Mouse (Mus musculus) layer of hippocampus, postnatal 25 days (tissue): Measurements from ENCODE around the gene Vangl1. TPM values are rescaled to one million over a fixed set of nuclear protein-coding genes. Genes with fewer than 3 reads are reported as not detected.
A peak's percentile ranks its signal among the peaks of the same experiment; 100 is the strongest.
"Not testable (repeated sequence)": the region's sequence is repeated elsewhere in the genome, so short reads cannot be mapped to it uniquely, and the experiment has no call there.

Experiments
- DNase-seq, 2 experiments: peaks; one replicate each; pipeline ENCODE4 v3.0.0; 2022; ENCODE audit warnings: mixed read lengths in 2 of 2, low spot score in 1 of 2; ENCODE audit errors: extremely low spot score in 1 of 2
- total RNA-seq, 2 experiments: library from RNA; stranded (reverse); gene quantifications; 2 replicates each; pipeline ENCODE4 v1.2.3; 2021

Vangl1 gene
- total RNA-seq, result 1 to 10 TPM; 5.3 to 8.0 TPM

GRCm38 (mm10) chr3:102203781-102204721 is at the start of gene Vangl1:
TSS of gene Vangl1 (minus strand) at chr3:102204693.
- DNase-seq, result peak; percentile 20 to 43

GRCm38 (mm10) chr3:102253554-102253953 is 49.1 kb upstream of the Vangl1 start:
- no peak for DNase-seq

- DNase-seq, result no peak
Measured at GRCm38 (mm10) chr3:102252927-102253326, 48.4 kb upstream of the Vangl1 start.

GRCm38 (mm10) chr3:102250873-102251272 is 46.4 kb upstream of the Vangl1 start:
- DNase-seq, result no peak

- peak; percentile 36 to 71 for DNase-seq
Measured at GRCm38 (mm10) chr3:102249401-102249991, 45.0 kb upstream of the Vangl1 start.

- DNase-seq, result no peak
Measured at GRCm38 (mm10) chr3:102244601-102245000, 40.1 kb upstream of the Vangl1 start.

GRCm38 (mm10) chr3:102242854-102243253 is 38.4 kb upstream of the Vangl1 start:
- no peak for DNase-seq

- DNase-seq, result no peak
Measured at GRCm38 (mm10) chr3:102231418-102232134, 27.1 kb upstream of the Vangl1 start.

GRCm38 (mm10) chr3:102222756-102223155 is 18.3 kb upstream of the Vangl1 start:
- DNase-seq, result no peak

GRCm38 (mm10) chr3:102218301-102218700 is 13.8 kb upstream of the Vangl1 start:
- no peak for DNase-seq

- DNase-seq, result no peak
Measured at GRCm38 (mm10) chr3:102214736-102215135, 10.2 kb upstream of the Vangl1 start.

GRCm38 (mm10) chr3:102214299-102214698 is 9.8 kb upstream of the Vangl1 start:
- no peak for DNase-seq

- DNase-seq, result no peak
Measured at GRCm38 (mm10) chr3:102212896-102213295, 8.4 kb upstream of the Vangl1 start.

- no peak for DNase-seq
Measured at GRCm38 (mm10) chr3:102212336-102212735, 7.8 kb upstream of the Vangl1 start.

GRCm38 (mm10) chr3:102211340-102211739 is 6.8 kb upstream of the Vangl1 start:
- no peak for DNase-seq

- DNase-seq, result peak in 1 of 2 experiments; percentile 35
Measured at GRCm38 (mm10) chr3:102210775-102211174, 6.3 kb upstream of the Vangl1 start.

GRCm38 (mm10) chr3:102208861-102209260 is 4.4 kb upstream of the Vangl1 start:
- no peak for DNase-seq

GRCm38 (mm10) chr3:102205458-102205830 is 951 bp upstream of the Vangl1 start:
- DNase-seq, result no peak

- DNase-seq, result not testable (repeated sequence)
Measured at GRCm38 (mm10) chr3:102204734-102205457, 403 bp upstream of the Vangl1 start.

GRCm38 (mm10) chr3:102203131-102203530 is 1.4 kb downstream of the Vangl1 start:
- no peak for DNase-seq
